In the genomic region with DNA sequence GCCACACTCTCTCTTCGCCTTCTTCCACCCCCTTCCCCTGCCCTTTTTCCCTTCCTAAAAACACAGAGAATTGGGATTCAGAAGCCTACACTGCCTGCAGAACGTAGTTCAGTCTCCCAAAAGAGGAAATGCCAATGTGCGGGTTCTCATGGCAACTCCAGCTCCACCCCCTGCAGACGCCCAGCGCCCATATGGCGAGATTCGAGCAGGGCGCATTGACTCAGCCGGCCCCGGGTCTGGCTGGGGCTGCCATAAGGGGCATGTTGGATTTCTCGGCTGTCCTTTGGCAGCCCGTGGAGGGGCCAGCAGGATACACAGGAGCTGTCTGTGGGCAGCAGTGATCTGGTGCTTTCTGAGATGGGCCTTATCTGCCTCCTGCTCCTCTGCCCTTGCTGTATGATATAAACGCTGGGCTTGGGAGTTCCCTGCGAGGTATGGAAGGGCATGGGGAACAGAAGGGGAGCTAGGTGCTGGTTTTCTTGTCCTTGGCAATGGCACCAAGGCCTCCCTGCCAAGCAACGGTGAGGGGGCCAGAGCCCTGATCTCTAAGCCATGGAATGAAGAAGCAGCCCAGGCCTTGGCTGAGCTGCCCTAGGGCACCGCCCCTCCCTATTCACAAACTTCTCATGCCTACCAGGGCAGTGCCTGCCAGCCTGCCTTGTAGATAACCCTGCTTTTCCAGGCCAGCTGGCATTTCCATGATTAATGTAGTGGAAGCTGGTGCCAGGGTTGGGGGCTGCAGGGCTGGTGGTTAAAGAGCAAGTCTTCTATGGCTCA, we compare ENCODE assay signal across 9 mouse cellular contexts.
A peak's percentile ranks its signal among the peaks of the same experiment; 100 is the strongest.
DNase-seq lines count a peak whose midpoint lies in the region; ATAC-seq and TF ChIP-seq lines count a peak whose summit lies in the region.
"Had no signal": no experiment of that assay in that cellular context is flagged by ENCODE, and none has a peak within 500 bp of the region (broad histone marks: within the 10 kb centered on the region; RNA-seq: fewer than 3 reads in every experiment).

No protein-coding gene starts in this region.

- no peak overlapping the region for H3K9ac ChIP-seq in hindbrain, postnatal 0 days (replicated peaks; ENCODE audit: low read length)
- peak overlapping the region; percentile 26; the same call in 1 of the 2 replicates for H3K9ac ChIP-seq in limb, embryonic 14.5 days (ENCODE audit: low read depth, low read length, severe bottlenecking)

- H3K4me3 ChIP-seq in hindbrain, postnatal 0 days (ENCODE audit: low read length) = no peak overlapping the region
- no peak overlapping the region for H3K4me3 ChIP-seq in limb, embryonic 14.5 days (replicated peaks; ENCODE audit: low read length)
- H3K4me3 ChIP-seq: megakaryocyte, embryonic 14.5 days had no signal

- H3K27ac ChIP-seq in hindbrain, postnatal 0 days = peak overlapping the region; percentile 34; the same call in 1 of the 2 replicates
- no peak overlapping the region for H3K27ac ChIP-seq in limb, embryonic 14.5 days (replicated peaks; ENCODE audit: low read depth, low read length)

- no peaks in the 10 kb centered on the region for H3K36me3 ChIP-seq in hindbrain, postnatal 0 days (ENCODE audit: insufficient read depth, low read length)
- no peaks in the 10 kb centered on the region for H3K36me3 ChIP-seq in limb, embryonic 14.5 days (ENCODE audit: control insufficient read depth, insufficient read depth, low read length)

- no peak for TF ChIP-seq POLR2A in limb, embryonic 14.5 days (IDR thresholded peaks at IDR 0.05; ENCODE audit: borderline replicate concordance, extremely low read depth, insufficient read depth, insufficient read length)

- no peaks in the 10 kb centered on the region for H3K9me3 ChIP-seq in hindbrain, postnatal 0 days (ENCODE audit: low read length)
- no peaks in the 10 kb centered on the region for H3K9me3 ChIP-seq in limb, embryonic 14.5 days (ENCODE audit: control insufficient read depth, low read length)
- H3K9me3 ChIP-seq: megakaryocyte, embryonic 14.5 days had no signal

- H3K27me3 ChIP-seq in hindbrain, postnatal 0 days (ENCODE audit: insufficient read depth, low read length) = no peaks in the 10 kb centered on the region
- no peaks in the 10 kb centered on the region for H3K27me3 ChIP-seq in limb, embryonic 14.5 days (ENCODE audit: control insufficient read depth, insufficient read depth, low read length)

- 33% methylated on average over 16 of the region's 16 CpGs for WGBS in hindbrain, postnatal 0 days
- 39% methylated on average over 16 of the region's 16 CpGs for WGBS in limb, embryonic 14.5 days

- TF ChIP-seq CTCF in hindbrain, postnatal 0 days (IDR thresholded peaks at IDR 0.05; ENCODE audit: low read depth) = no peak

- H3K4me1 ChIP-seq in hindbrain, postnatal 0 days (ENCODE audit: insufficient read depth, low read length) = peaks cover 29% of the 10 kb centered on the region
- peaks cover 9% of the 10 kb centered on the region for H3K4me1 ChIP-seq in limb, embryonic 14.5 days (ENCODE audit: control insufficient read depth, insufficient read depth, low read length)
- H3K4me1 ChIP-seq: megakaryocyte, embryonic 14.5 days had no signal

- DNase-seq in embryo, embryonic 11 days = peak; percentile 33
- no peak for DNase-seq in embryo, embryonic 10.5 days (ENCODE audit: low spot score)
- DNase-seq in hindbrain, postnatal 0 days (ENCODE audit: low spot score) = peak; percentile 56
- no peak for DNase-seq in limb, embryonic 14.5 days (ENCODE audit: low spot score)
- DNase-seq in kidney, postnatal 14 days = no peak
- DNase-seq in adrenal gland, postnatal 36 days = no peak
- DNase-seq in urinary bladder, postnatal 10 days (ENCODE audit: low spot score) = no peak

- ATAC-seq in common myeloid progenitor, adult 5-6 weeks (replicated peaks; ENCODE audit: low read depth, poor library complexity, severe bottlenecking) = peak; percentile 39; the same call in 1 of the 2 replicates
- 0 out of 2 replicates have a peak, but pooled peaks have one; percentile 18 for ATAC-seq in hindbrain, postnatal 0 days
- no peak for ATAC-seq in limb, embryonic 14.5 days (ENCODE audit: low FRiP score, low read depth)

- peak overlapping the region; percentile 19; the same call in 1 of the 2 replicates for H3K4me2 ChIP-seq in hindbrain, postnatal 0 days (ENCODE audit: low read depth, low read length)
- H3K4me2 ChIP-seq in limb, embryonic 14.5 days (replicated peaks; ENCODE audit: low read depth, low read length, severe bottlenecking) = 0 out of 2 replicates have a peak overlapping the region, but pooled peaks have one; percentile 2

Comparison
In these comparisons a context has a peak if more than half of its experiments do, and no peak if none do; other contexts are left out.
1. DNase-seq: peak in embryo, embryonic 11 days (single experiment) and hindbrain, postnatal 0 days (single experiment); none in embryo, embryonic 10.5 days (single experiment), limb, embryonic 14.5 days (single experiment), kidney, postnatal 14 days (single experiment), adrenal gland, postnatal 36 days (0 of 2) and urinary bladder, postnatal 10 days (single experiment).